ENCODE assay signal across 21 mouse cellular contexts in the genomic region with DNA sequence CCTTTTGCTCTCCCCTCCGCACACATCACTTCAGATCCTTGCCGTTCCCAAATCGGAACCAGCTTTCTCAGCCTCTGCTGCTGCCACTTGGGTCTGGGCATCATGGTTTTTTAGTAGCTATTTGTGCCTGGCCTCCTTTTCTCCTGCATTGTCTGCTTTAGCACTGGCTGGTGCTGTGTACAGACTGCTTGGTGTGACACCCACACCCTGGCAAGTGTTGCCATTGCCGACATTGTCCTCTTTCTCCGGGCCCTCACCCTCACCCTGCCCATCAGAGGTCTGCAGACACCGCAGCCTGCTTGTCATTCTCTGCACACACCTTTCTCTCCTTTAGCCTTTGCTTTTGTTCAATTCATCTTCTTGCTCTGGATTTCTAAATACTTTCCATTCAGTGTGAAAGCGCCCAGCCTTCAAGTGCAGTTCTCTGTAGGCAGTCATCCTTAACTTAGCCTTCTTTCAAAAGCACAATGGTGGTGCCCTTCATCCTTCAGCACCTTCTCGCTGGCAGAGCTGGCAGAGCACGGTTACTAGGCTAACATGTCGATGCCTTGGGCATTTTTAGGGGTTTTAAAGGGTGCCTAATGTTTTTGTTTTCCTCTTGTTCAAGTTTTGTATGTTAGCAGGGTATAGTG. TPM values are rescaled to one million over a fixed set of nuclear protein-coding genes. Genes with fewer than 3 reads are reported as not detected.
DNase-seq lines count a peak whose midpoint lies in the region; ATAC-seq and TF ChIP-seq lines count a peak whose summit lies in the region.
"Had no signal": no experiment of that assay in that cellular context is flagged by ENCODE, and none has a peak within 500 bp of the region (broad histone marks: within the 10 kb centered on the region; RNA-seq: fewer than 3 reads in every experiment).

No protein-coding gene starts in this region.

- H3K4me2 ChIP-seq in forebrain, embryonic 14.5 days (ENCODE audit: low read length): no peak overlapping the region
- H3K4me2 ChIP-seq in hindbrain, postnatal 0 days (ENCODE audit: low read depth, low read length): no peak overlapping the region
- H3K4me2 ChIP-seq in neural tube, embryonic 14.5 days (ENCODE audit: low read depth, low read length): no peak overlapping the region
- H3K4me2 ChIP-seq: intestine, embryonic 15.5 days; liver, embryonic 11.5 days; lung, embryonic 14.5 days; stomach, embryonic 15.5 days had no signal

- no peaks in the 10 kb centered on the region for H3K4me1 ChIP-seq in forebrain, embryonic 14.5 days (ENCODE audit: control insufficient read depth, insufficient read depth, low read length)
- H3K4me1 ChIP-seq in forebrain, embryonic 10.5 days: no peaks in the 10 kb centered on the region
- no peaks in the 10 kb centered on the region for H3K4me1 ChIP-seq in hindbrain, postnatal 0 days (ENCODE audit: insufficient read depth, low read length)
- no peaks in the 10 kb centered on the region for H3K4me1 ChIP-seq in neural tube, embryonic 14.5 days (ENCODE audit: control insufficient read depth, insufficient read depth, low read length)
- H3K4me1 ChIP-seq: intestine, embryonic 15.5 days; stomach, embryonic 15.5 days had no signal

- H3K27ac ChIP-seq in forebrain, embryonic 14.5 days (ENCODE audit: low read depth, low read length): peak overlapping the region; percentile 39; the same call in 1 of the 2 replicates
- H3K27ac ChIP-seq in forebrain, embryonic 10.5 days: no peak overlapping the region
- H3K27ac ChIP-seq in layer of hippocampus, adult 2 months: peak overlapping the region; percentile 70
- peak overlapping the region; percentile 64 for H3K27ac ChIP-seq in hindbrain, postnatal 0 days
- H3K27ac ChIP-seq in neural tube, embryonic 14.5 days (ENCODE audit: low read depth, low read length): no peak overlapping the region
- H3K27ac ChIP-seq: gastrocnemius, adult 2 months; intestine, embryonic 15.5 days; macrophage; stomach, embryonic 15.5 days had no signal

- peak; percentile 8 for DNase-seq in forebrain, embryonic 14.5 days (ENCODE audit: low spot score)
- no peak for DNase-seq in forebrain, embryonic 10.5 days (ENCODE audit: extremely low spot score, low spot score)
- no peak for DNase-seq in layer of hippocampus, adult 2 months (ENCODE audit: low spot score in 2 of 2)
- DNase-seq in layer of hippocampus, postnatal 36 days: no peak
- peak; percentile 46 for DNase-seq in hindbrain, postnatal 0 days (ENCODE audit: low spot score)
- no peak for DNase-seq in testis, postnatal 14 days (ENCODE audit: low spot score)
- DNase-seq in gastrocnemius, postnatal 14 days: no peak
- DNase-seq: adrenal gland, postnatal 25 days; cerebellum, postnatal 14 days; gastrocnemius, adult 2 months; kidney, postnatal 10 days; layer of hippocampus, adult 9-11 months; lung, embryonic 14.5 days; spleen, adult 18-20 months; thymus, postnatal 14 days had no signal

- H3K9me3 ChIP-seq in forebrain, embryonic 14.5 days (replicated peaks; ENCODE audit: control insufficient read depth, low read length): no peaks in the 10 kb centered on the region
- no peaks in the 10 kb centered on the region for H3K9me3 ChIP-seq in forebrain, embryonic 10.5 days
- no peaks in the 10 kb centered on the region for H3K9me3 ChIP-seq in hindbrain, postnatal 0 days (ENCODE audit: low read length)
- no peaks in the 10 kb centered on the region for H3K9me3 ChIP-seq in neural tube, embryonic 14.5 days (ENCODE audit: control insufficient read depth, low read length)
- H3K9me3 ChIP-seq: intestine, embryonic 15.5 days; stomach, embryonic 15.5 days had no signal

- no peak overlapping the region for H3K9ac ChIP-seq in forebrain, embryonic 14.5 days (ENCODE audit: low read length)
- H3K9ac ChIP-seq in hindbrain, postnatal 0 days (replicated peaks; ENCODE audit: low read length): no peak overlapping the region
- no peak overlapping the region for H3K9ac ChIP-seq in neural tube, embryonic 14.5 days (replicated peaks; ENCODE audit: low read depth, low read length)
- H3K9ac ChIP-seq: intestine, embryonic 15.5 days; lung, embryonic 14.5 days; stomach, embryonic 15.5 days had no signal

- 68% methylated on average over 10 of the region's 10 CpGs for WGBS in forebrain, embryonic 14.5 days
- 94% methylated on average over 10 of the region's 10 CpGs for WGBS in forebrain, embryonic 10.5 days
- WGBS in hindbrain, postnatal 0 days: 69% methylated on average over 10 of the region's 10 CpGs
- WGBS in neural tube, embryonic 14.5 days: 83% methylated on average over 10 of the region's 10 CpGs

- peak; percentile 56; the same call in 1 of the 2 replicates for ATAC-seq in forebrain, embryonic 14.5 days
- peak; percentile 91 for ATAC-seq in hindbrain, postnatal 0 days
- ATAC-seq in neural tube, embryonic 14.5 days (ENCODE audit: low read depth): peak; percentile 78; the same call in 1 of the 2 replicates
- ATAC-seq: activated CD4-positive, CD25-positive, alpha-beta regulatory T cell, adult 4 months; intestine, embryonic 15.5 days had no signal

- no peak overlapping the region for H3K4me3 ChIP-seq in forebrain, embryonic 14.5 days (ENCODE audit: low read depth, low read length)
- H3K4me3 ChIP-seq in forebrain, embryonic 10.5 days: no peak overlapping the region
- no peak overlapping the region for H3K4me3 ChIP-seq in layer of hippocampus, adult 2 months
- H3K4me3 ChIP-seq in hindbrain, postnatal 0 days (ENCODE audit: low read length): no peak overlapping the region
- H3K4me3 ChIP-seq in neural tube, embryonic 14.5 days (ENCODE audit: low read depth, low read length): no peak overlapping the region
- H3K4me3 ChIP-seq: gastrocnemius, adult 2 months; intestine, embryonic 15.5 days; stomach, embryonic 15.5 days had no signal

- no peak for TF ChIP-seq CTCF in layer of hippocampus, adult 2 months (conservative IDR thresholded peaks at IDR 0.05)
- no peak for TF ChIP-seq CTCF in hindbrain, postnatal 0 days (IDR thresholded peaks at IDR 0.05; ENCODE audit: low read depth)

- H3K27me3 ChIP-seq in forebrain, embryonic 14.5 days (replicated peaks; ENCODE audit: control insufficient read depth, insufficient read depth, low read length): no peaks in the 10 kb centered on the region
- H3K27me3 ChIP-seq in forebrain, embryonic 10.5 days (ENCODE audit: poor library complexity, severe bottlenecking): no peaks in the 10 kb centered on the region
- H3K27me3 ChIP-seq in hindbrain, postnatal 0 days (ENCODE audit: insufficient read depth, low read length): no peaks in the 10 kb centered on the region
- H3K27me3 ChIP-seq in neural tube, embryonic 14.5 days (ENCODE audit: control insufficient read depth, insufficient read depth, low read length): no peaks in the 10 kb centered on the region
- H3K27me3 ChIP-seq: intestine, embryonic 15.5 days; stomach, embryonic 15.5 days had no signal

- intact Hi-C loops in gastrocnemius, postnatal 14 days (cut with DNase I; ENCODE audit: low total_unique reads): no loop called here

- H3K36me3 ChIP-seq in forebrain, embryonic 14.5 days (ENCODE audit: control insufficient read depth, insufficient read depth, low read length): peaks cover 37% of the 10 kb centered on the region; the same call in 1 of the 2 replicates
- H3K36me3 ChIP-seq in forebrain, embryonic 10.5 days (replicated peaks): peaks cover 88% of the 10 kb centered on the region
- peaks cover 29% of the 10 kb centered on the region; the same call in 1 of the 2 replicates for H3K36me3 ChIP-seq in hindbrain, postnatal 0 days (ENCODE audit: insufficient read depth, low read length)
- H3K36me3 ChIP-seq in neural tube, embryonic 14.5 days (ENCODE audit: control insufficient read depth, insufficient read depth, low read length): peaks cover 19% of the 10 kb centered on the region; the same call in 1 of the 2 replicates

RNA-seq across cellular contexts. Expression of a gene that starts 29.5 kb away (rescaled TPM):
- polyA plus RNA-seq in forebrain, embryonic 14.5 days (2014; fragmentation: Nextera tagmentation; extraction: Ambion mirVana): 23.4 TPM in 2 replicates
- polyA plus RNA-seq in forebrain, embryonic 10.5 days (2016; fragmentation: Nextera tagmentation; extraction: Ambion mirVana): 30.1 and 30.4 TPM in 2 replicates
- 10 to 100 TPM; 64.4 to 69.3 TPM for total RNA-seq in layer of hippocampus, adult 2 months (2021)
- total RNA-seq in layer of hippocampus, postnatal 36 days (2021): 10 to 100 TPM; 68.6 to 70.3 TPM
- 24.7 and 28.4 TPM in 2 replicates for total RNA-seq in hindbrain, postnatal 0 days (2014; rRNA removed)
- polyA plus RNA-seq in hindbrain, postnatal 0 days (2015; fragmentation: Nextera tagmentation; extraction: Ambion mirVana): 32.4 and 36.2 TPM in 2 replicates
- 37.6 and 37.7 TPM in 2 replicates for polyA plus RNA-seq in neural tube, embryonic 14.5 days (2014; fragmentation: Nextera tagmentation; extraction: Ambion mirVana)
- total RNA-seq in gastrocnemius, postnatal 14 days (2021): 10 to 100 TPM; 21.1 to 25.0 TPM

RNA-seq across cellular contexts. Expression of a gene that starts 39.8 kb away (rescaled TPM):
- 5.0 and 7.3 TPM in 2 replicates for polyA plus RNA-seq in forebrain, embryonic 14.5 days (2014; fragmentation: Nextera tagmentation; extraction: Ambion mirVana)
- polyA plus RNA-seq in forebrain, embryonic 10.5 days (2016; fragmentation: Nextera tagmentation; extraction: Ambion mirVana): 2.2 and 2.7 TPM in 2 replicates
- total RNA-seq in layer of hippocampus, adult 2 months (2021): 10 to 100 TPM; 58.5 to 59.4 TPM
- 10 to 100 TPM; 56.8 to 62.8 TPM for total RNA-seq in layer of hippocampus, postnatal 36 days (2021)
- total RNA-seq in hindbrain, postnatal 0 days (2014; rRNA removed): 22.0 and 26.6 TPM in 2 replicates
- 4.0 and 4.2 TPM in 2 replicates for polyA plus RNA-seq in hindbrain, postnatal 0 days (2015; fragmentation: Nextera tagmentation; extraction: Ambion mirVana)
- 6.8 and 14.8 TPM in 2 replicates for polyA plus RNA-seq in neural tube, embryonic 14.5 days (2014; fragmentation: Nextera tagmentation; extraction: Ambion mirVana)
- total RNA-seq in gastrocnemius, postnatal 14 days (2021): 10 to 100 TPM; 12.7 to 14.6 TPM

RNA-seq across cellular contexts. Expression of a gene that starts 54.7 kb away (rescaled TPM):
- 49.2 and 55.7 TPM in 2 replicates for polyA plus RNA-seq in forebrain, embryonic 14.5 days (2014; fragmentation: Nextera tagmentation; extraction: Ambion mirVana)
- polyA plus RNA-seq in forebrain, embryonic 10.5 days (2016; fragmentation: Nextera tagmentation; extraction: Ambion mirVana): 134 and 136 TPM in 2 replicates
- total RNA-seq in layer of hippocampus, adult 2 months (2021): 1 to 10 TPM; 4.6 to 4.9 TPM
- 1 to 10 TPM; 5.2 to 5.3 TPM for total RNA-seq in layer of hippocampus, postnatal 36 days (2021)
- total RNA-seq in hindbrain, postnatal 0 days (2014; rRNA removed): 10.8 and 16.1 TPM in 2 replicates
- polyA plus RNA-seq in hindbrain, postnatal 0 days (2015; fragmentation: Nextera tagmentation; extraction: Ambion mirVana): 9.3 and 12.2 TPM in 2 replicates
- polyA plus RNA-seq in neural tube, embryonic 14.5 days (2014; fragmentation: Nextera tagmentation; extraction: Ambion mirVana): 14.2 and 19.8 TPM in 2 replicates
- 1 to 10 TPM; 2.0 to 2.6 TPM for total RNA-seq in gastrocnemius, postnatal 14 days (2021)

Comparison
In these comparisons a context has a peak if more than half of its experiments do, and no peak if none do; other contexts are left out.
1. DNase-seq: peak in forebrain, embryonic 14.5 days (single experiment) and hindbrain, postnatal 0 days (single experiment); none in forebrain, embryonic 10.5 days (single experiment), layer of hippocampus, adult 2 months (0 of 2), layer of hippocampus, postnatal 36 days (0 of 2), testis, postnatal 14 days (single experiment) and gastrocnemius, postnatal 14 days (single experiment).
2. H3K27ac ChIP-seq: peak in forebrain, embryonic 14.5 days (single experiment), layer of hippocampus, adult 2 months (single experiment) and hindbrain, postnatal 0 days (single experiment); none in forebrain, embryonic 10.5 days (single experiment) and neural tube, embryonic 14.5 days (single experiment).
3. Peak in every context shown above with its lines, with median percentiles within 50 percentile points of each other: ATAC-seq.